Mouse (Mus musculus): ENCODE data around the gene Atxn1l. TPM values are rescaled to one million over a fixed set of nuclear protein-coding genes. Genes with fewer than 3 reads are reported as not detected.

The Atxn1l gene
- polyA plus RNA-seq (2012; rRNA removed): 11.6 and 15.3 TPM in 2 replicates

GRCm38 (mm10) chr8:109737237-109738048 lies at the start of gene Atxn1l:
TSS of gene Atxn1l (minus strand) at chr8:109737739.

DNA sequence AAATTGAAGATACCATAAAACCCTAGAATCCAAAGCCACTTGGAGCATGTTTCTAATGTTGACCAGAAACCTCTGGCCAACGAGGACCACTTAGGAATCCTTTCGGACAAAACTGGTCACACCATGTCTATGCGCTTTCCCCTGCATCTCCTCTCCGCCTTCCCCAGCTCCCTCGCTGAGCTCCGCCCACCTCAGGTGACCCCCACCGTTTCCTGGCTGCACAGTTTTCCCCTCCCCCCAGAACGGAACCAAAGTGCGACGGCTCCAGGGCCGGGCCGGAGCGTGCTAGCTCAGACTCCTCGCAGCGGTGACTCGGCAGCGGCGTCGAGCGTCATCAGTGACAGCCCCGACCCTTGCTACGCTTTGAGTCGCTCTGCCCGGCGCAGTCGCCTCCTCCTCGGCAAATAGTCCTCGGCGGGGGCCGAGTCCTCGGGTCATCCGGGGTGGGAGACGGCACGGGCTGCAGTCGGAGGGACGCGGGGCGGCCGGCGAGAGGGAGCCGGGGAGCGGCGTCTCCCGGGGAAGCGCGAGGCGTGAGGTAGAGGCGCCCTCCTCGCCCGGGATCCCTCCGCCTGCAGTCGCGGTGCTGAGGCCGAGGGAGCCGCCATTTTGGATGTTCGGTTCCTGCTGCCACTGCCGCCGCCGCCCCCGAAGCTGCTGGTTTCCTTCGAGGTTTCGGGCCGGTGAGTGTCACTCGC lies 40.9 kb upstream of the Atxn1l start, which contains the start of gene Ap1g1:
Gene Ap1g1 (plus strand): TSS at position 275 of the 698 bp plus-strand sequence.

GRCm38 (mm10) chr8:109705320-109706075 lies 32.0 kb downstream of the Atxn1l start, which contains the start of gene Zfp821:
TSS of gene Zfp821 (plus strand) at chr8:109705546.

GRCm38 (mm10) chr8:109693146-109693900 lies 44.2 kb downstream of the Atxn1l start, which contains the start of gene Ist1:
TSS of gene Ist1 (minus strand) at chr8:109693260.

Other genes starting within 250 kb of the Atxn1l start
- 1.8 and 3.9 TPM in 2 replicates for gene Pmfbp1, start 243.7 kb downstream of the Atxn1l start, polyA plus RNA-seq (2012; rRNA removed)
- 32.3 and 33.3 TPM in 2 replicates for gene Dhx38, start 171.9 kb downstream of the Atxn1l start, polyA plus RNA-seq (2012; rRNA removed)
- gene Txnl4b, start 171.8 kb downstream of the Atxn1l start, polyA plus RNA-seq (2012; rRNA removed): 6.9 and 7.0 TPM in 2 replicates
- gene Hp, start 158.6 kb downstream of the Atxn1l start, polyA plus RNA-seq (2012; rRNA removed): 1.2 and 1.4 TPM in 2 replicates
- gene Dhodh, start 129.1 kb downstream of the Atxn1l start, polyA plus RNA-seq (2012; rRNA removed): 31.5 and 46.4 TPM in 2 replicates
- 0.25 and 0.31 TPM in 2 replicates for gene Pkd1l3, start 123.2 kb downstream of the Atxn1l start, polyA plus RNA-seq (2012; rRNA removed)
- gene Ist1, start 44.5 kb downstream of the Atxn1l start, polyA plus RNA-seq (2012; rRNA removed): 123 and 134 TPM in 2 replicates
- 63.6 and 78.5 TPM in 2 replicates for gene Zfp821, start 32.2 kb downstream of the Atxn1l start, polyA plus RNA-seq (2012; rRNA removed)
- gene Ap1g1, start 40.8 kb upstream of the Atxn1l start, polyA plus RNA-seq (2012; rRNA removed): 51.5 and 76.0 TPM in 2 replicates
- gene Phlpp2, start 130.8 kb upstream of the Atxn1l start, polyA plus RNA-seq (2012; rRNA removed): 9.8 and 12.4 TPM in 2 replicates
- gene Marveld3, start 224.5 kb upstream of the Atxn1l start, polyA plus RNA-seq (2012; rRNA removed): 0.37 and 0.47 TPM in 2 replicates